Mouse (Mus musculus): ENCODE results near the gene C530008M17Rik. TPM values are rescaled to one million over a fixed set of nuclear protein-coding genes. Genes with fewer than 3 reads are reported as not detected.

The C530008M17Rik gene
- total and polyA plus RNA-seq, 2 experiments from 2014 or later = 52.5 to 55.3 TPM

DNA sequence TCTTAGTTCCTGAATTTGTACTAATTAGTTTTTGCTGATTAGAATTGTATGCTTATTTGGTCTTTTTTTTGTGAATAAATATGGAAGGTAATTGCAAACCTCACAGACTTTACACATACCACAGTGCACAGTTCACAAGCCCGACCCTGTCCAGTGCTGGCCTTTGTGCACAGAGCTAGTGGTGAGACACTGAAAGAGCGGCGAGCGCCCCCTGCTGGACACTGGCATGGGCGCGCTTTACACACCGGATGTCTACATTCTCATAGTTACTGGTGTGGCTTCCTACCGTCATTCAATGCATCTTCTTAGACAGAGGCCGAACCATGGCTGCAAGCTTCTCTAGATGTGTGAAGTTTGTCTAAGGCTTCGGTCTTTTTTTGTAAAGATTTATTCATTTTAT is 197.2 kb downstream of the C530008M17Rik start:
- 11% methylated on average over 10 of the region's 10 CpGs for WGBS
- H3K36me3 ChIP-seq (ENCODE audit: insufficient read depth, low read length) = no peaks in the 10 kb centered on the region
- peak; percentile 99 for TF ChIP-seq CTCF (IDR thresholded peaks at IDR 0.05; ENCODE audit: low read depth)
- H3K4me1 ChIP-seq (ENCODE audit: insufficient read depth, low read length) = no peaks in the 10 kb centered on the region
- H3K9ac ChIP-seq (replicated peaks; ENCODE audit: low read length) = no peak overlapping the region
- H3K4me3 ChIP-seq (ENCODE audit: low read length) = no peak overlapping the region
- peak; percentile 87 for ATAC-seq
- H3K4me2 ChIP-seq (ENCODE audit: low read depth, low read length) = no peak overlapping the region
- no peak overlapping the region for H3K27ac ChIP-seq
- no peaks in the 10 kb centered on the region for H3K9me3 ChIP-seq (ENCODE audit: low read length)
- peak; percentile 92 for DNase-seq (ENCODE audit: low spot score)
- no peaks in the 10 kb centered on the region for H3K27me3 ChIP-seq (ENCODE audit: insufficient read depth, low read length)

DNA sequence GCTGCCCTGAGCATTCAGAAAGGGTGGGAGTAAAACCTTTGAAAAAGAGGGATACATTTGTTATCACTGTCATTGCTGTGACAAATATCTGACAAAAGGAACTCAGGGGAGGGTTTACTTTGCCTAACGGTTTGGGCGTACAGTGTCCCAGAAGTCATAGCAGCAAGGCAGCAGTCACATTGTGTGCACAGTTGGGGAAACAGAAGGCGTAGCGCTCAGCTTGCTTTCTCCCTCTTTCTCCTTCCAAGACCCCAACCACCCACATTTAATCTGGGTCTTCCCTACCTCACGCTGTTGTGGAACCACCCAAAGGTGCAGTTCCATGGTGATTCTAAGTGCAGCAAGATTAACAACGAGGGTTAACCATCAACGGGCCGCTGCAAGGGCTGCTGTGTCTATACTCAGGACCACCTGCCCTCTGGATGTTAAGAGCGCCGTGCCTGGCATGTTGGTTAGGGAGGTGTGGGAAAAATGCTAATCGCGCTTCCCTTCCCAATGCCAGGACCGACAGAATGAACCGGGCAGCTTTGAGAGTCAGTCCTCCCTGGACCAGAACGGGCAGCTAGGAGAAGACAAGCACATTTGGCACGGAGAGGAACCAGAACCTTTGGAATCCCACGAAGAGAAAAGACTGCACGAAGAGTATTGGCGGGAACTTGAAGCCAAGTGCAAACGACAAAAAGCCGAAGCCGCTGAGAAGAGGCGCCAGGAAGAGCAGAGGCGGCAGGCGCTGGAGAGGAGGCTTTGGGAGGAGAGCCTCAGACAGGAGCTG is 199.7 kb downstream of the C530008M17Rik start:
- ATAC-seq = peak; percentile 60
- Histone ChIP-seq H3K9me3 (ENCODE audit: low read length) (no peaks in the 10 kb centered on the region), H3K4me3 (ENCODE audit: low read length) (no peak overlapping the region), H3K27ac (0 out of 2 replicates have a peak overlapping the region, but pooled peaks have one; percentile 37), H3K4me2 (ENCODE audit: low read depth, low read length) (peak overlapping the region; percentile 29; the same call in 1 of the 2 replicates), H3K36me3 (ENCODE audit: insufficient read depth, low read length) (no peaks in the 10 kb centered on the region), H3K27me3 (ENCODE audit: insufficient read depth, low read length) (no peaks in the 10 kb centered on the region), H3K4me1 (ENCODE audit: insufficient read depth, low read length) (no peaks in the 10 kb centered on the region), H3K9ac (replicated peaks; ENCODE audit: low read length) (no peak overlapping the region)
- 33% methylated on average over 25 of the region's 25 CpGs for WGBS
- peak; percentile 55 for DNase-seq (ENCODE audit: low spot score)
- TF ChIP-seq CTCF (IDR thresholded peaks at IDR 0.05; ENCODE audit: low read depth) = no peak

DNA sequence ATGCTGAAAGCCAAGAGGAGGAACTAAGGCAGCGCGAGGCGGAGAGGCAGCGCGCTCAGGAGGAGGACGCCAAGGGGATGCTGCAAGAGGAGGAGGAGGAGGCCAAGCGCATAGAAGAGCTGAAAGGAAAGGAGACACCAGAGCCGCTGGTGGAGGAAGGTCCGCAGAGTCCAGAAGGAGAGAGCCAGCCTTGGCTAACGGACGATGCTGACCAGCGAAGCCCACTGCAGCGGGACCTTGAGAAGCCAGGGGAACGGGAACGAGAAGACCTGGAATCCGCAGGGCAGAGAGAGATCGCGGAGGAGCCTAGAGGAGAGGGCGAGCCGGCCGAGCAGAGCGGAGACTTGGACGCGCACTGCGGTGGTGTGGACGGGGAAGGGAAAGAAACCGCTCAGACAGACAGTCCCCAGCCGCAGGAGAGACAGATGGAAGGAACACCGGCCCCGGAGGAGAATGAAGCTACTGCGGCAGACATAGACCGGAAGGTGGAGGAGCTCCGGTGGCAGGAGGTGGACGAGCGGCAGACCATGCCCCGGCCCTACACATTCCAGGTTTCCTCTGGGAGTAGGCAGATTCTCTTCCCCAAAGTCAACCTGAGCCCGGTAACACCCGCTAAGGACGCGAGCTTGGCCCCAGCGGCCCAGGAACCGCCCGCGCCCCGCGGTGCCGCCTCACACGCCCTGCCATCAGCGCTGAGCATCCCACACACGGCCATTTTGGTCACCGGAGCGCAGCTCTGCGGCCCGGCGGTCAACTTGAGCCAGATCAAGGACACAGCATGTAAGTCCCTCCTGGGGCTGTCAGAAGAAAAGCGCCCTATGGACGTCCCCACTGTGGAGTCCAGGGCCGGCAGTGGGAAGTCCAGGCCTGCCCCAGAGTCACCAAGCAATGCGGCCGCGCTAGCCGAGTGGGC is 201.0 kb downstream of the C530008M17Rik start:
- DNase-seq (ENCODE audit: low spot score) = no peak
- H3K27me3 ChIP-seq (ENCODE audit: insufficient read depth, low read length) = no peaks in the 10 kb centered on the region
- no peak for TF ChIP-seq CTCF (IDR thresholded peaks at IDR 0.05; ENCODE audit: low read depth)

DNA sequence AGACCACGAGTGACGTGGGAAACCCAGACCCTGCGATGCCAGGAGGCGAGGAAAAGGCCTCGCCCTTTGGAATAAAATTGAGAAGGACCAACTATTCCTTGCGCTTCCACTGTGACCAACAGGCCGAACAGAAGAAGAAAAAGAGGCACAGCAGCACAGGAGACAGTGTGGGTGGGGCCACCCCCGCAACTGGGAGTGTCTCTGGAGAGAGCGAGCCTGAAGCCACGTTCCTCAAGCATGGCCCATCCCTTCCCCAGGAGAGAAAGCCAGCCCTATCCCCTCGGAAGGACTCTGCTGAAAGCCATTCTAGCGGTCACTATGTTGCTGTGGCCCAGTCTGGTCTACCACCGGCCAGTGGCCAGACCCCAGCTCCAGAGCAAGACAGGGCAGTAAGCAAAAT is 202.1 kb downstream of the C530008M17Rik start:
- H3K4me3 ChIP-seq (ENCODE audit: low read length) = no peak overlapping the region
- TF ChIP-seq CTCF (IDR thresholded peaks at IDR 0.05; ENCODE audit: low read depth) = no peak
- WGBS = 77% methylated on average over 13 of the region's 13 CpGs

More for the DNA sequence above, 201.0 kb downstream of the C530008M17Rik start:
- Histone ChIP-seq H3K4me1 (ENCODE audit: insufficient read depth, low read length) (no peaks in the 10 kb centered on the region), H3K27ac (no peak overlapping the region), H3K36me3 (ENCODE audit: insufficient read depth, low read length) (no peaks in the 10 kb centered on the region), H3K9me3 (ENCODE audit: low read length) (no peaks in the 10 kb centered on the region), H3K4me3 (ENCODE audit: low read length) (peak overlapping the region; percentile 23), H3K4me2 (ENCODE audit: low read depth, low read length) (peak overlapping the region; percentile 29), H3K9ac (replicated peaks; ENCODE audit: low read length) (peak overlapping the region; percentile 24; the same call in 1 of the 2 replicates)
- 38% methylated on average over 62 of the region's 62 CpGs for WGBS
- ATAC-seq = no peak

DNA sequence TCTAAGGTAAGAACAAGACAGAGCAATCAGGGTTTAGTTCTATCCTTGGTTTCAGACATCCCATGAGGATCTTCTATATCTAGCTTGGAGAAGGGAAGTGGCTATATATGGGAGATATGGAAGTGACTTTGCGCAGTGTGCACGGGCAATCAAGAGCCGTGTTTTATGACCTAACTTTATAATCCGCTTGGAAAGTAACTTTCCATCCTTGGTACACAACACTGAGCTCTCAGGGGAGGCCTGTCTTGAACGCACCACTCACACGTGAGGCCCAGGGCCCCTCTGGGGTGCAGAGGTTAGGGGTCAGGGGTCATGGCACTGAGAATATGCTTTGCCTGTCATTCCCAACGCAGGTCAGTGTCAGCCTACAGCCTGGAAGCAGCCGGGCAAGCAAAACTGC is 210.5 kb downstream of the C530008M17Rik start:
- no peak overlapping the region for H3K4me2 ChIP-seq (ENCODE audit: low read depth, low read length)
- no peak for ATAC-seq
- no peaks in the 10 kb centered on the region for H3K9me3 ChIP-seq (ENCODE audit: low read length)
- no peak for DNase-seq (ENCODE audit: low spot score)
- H3K4me1 ChIP-seq (ENCODE audit: insufficient read depth, low read length) = no peaks in the 10 kb centered on the region
- H3K36me3 ChIP-seq (ENCODE audit: insufficient read depth, low read length) = peaks cover 18% of the 10 kb centered on the region; the same call in 1 of the 2 replicates
- no peak for TF ChIP-seq CTCF (IDR thresholded peaks at IDR 0.05; ENCODE audit: low read depth)
- WGBS = 71% methylated on average over 8 of the region's 8 CpGs
- no peak overlapping the region for H3K27ac ChIP-seq
- H3K9ac ChIP-seq (replicated peaks; ENCODE audit: low read length) = no peak overlapping the region
- no peak overlapping the region for H3K4me3 ChIP-seq (ENCODE audit: low read length)
- no peaks in the 10 kb centered on the region for H3K27me3 ChIP-seq (ENCODE audit: insufficient read depth, low read length)

More for the DNA sequence above, 202.1 kb downstream of the C530008M17Rik start:
- no peak for DNase-seq (ENCODE audit: low spot score)
- ATAC-seq = no peak
- H3K4me1 ChIP-seq (ENCODE audit: insufficient read depth, low read length) = no peaks in the 10 kb centered on the region
- H3K36me3 ChIP-seq (ENCODE audit: insufficient read depth, low read length) = no peaks in the 10 kb centered on the region
- H3K4me2 ChIP-seq (ENCODE audit: low read depth, low read length) = 0 out of 2 replicates have a peak overlapping the region, but pooled peaks have one; percentile 5
- no peaks in the 10 kb centered on the region for H3K27me3 ChIP-seq (ENCODE audit: insufficient read depth, low read length)
- no peak overlapping the region for H3K27ac ChIP-seq
- H3K9me3 ChIP-seq (ENCODE audit: low read length) = no peaks in the 10 kb centered on the region
- H3K9ac ChIP-seq (replicated peaks; ENCODE audit: low read length) = no peak overlapping the region

DNA sequence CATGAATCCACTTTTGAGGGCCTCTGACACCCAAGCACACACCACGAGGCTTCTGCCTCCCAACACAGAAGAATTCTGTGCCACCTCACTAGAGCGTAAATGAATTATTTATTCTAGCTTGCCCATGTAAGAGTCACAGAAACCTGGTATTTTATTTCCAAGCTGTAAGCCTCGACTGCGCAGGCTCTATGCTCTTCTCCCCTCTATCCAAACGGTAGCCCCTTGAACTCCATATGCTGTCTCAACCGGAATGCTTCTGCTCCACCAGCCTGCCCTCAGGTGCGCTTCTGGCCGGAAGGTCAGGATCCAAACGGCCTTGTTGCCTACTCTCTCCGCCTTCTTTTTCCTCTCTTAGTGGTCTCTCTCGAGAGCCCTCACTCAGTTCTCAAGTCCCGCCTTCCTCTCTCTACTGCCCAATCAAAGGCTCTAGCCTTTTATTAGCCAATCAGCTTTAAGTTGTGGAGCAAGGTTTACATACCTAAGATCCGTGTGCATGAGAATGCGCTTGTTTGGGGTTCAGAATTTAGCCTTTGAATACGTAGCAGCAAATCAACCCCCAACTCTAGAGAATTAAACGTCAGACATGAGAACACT is 212.5 kb downstream of the C530008M17Rik start:
- DNase-seq (ENCODE audit: low spot score) (peak; percentile 67), ATAC-seq (peak; percentile 85)
- Histone ChIP-seq H3K9ac (replicated peaks; ENCODE audit: low read length) (no peak overlapping the region), H3K4me3 (ENCODE audit: low read length) (peak overlapping the region; percentile 17), H3K27me3 (ENCODE audit: insufficient read depth, low read length) (no peaks in the 10 kb centered on the region), H3K4me2 (ENCODE audit: low read depth, low read length) (peak overlapping the region; percentile 47), H3K9me3 (ENCODE audit: low read length) (no peaks in the 10 kb centered on the region), H3K4me1 (ENCODE audit: insufficient read depth, low read length) (no peaks in the 10 kb centered on the region), H3K36me3 (ENCODE audit: insufficient read depth, low read length) (peaks cover 19% of the 10 kb centered on the region; the same call in 1 of the 2 replicates), H3K27ac (no peak overlapping the region)
- TF ChIP-seq CTCF (IDR thresholded peaks at IDR 0.05; ENCODE audit: low read depth) = no peak
- WGBS = 28% methylated on average over 16 of the region's 16 CpGs

Measured in hindbrain, postnatal 0 days (tissue).